Mouse (Mus musculus): Measurements from ENCODE around the gene Pptc7.

- TF ChIP-seq CTCF (IDR thresholded peaks at IDR 0.05; ENCODE audit: low read depth, low read length) (no peak), POLR2A (IDR thresholded peaks at IDR 0.05; ENCODE audit: borderline replicate concordance, low read depth, low read length) (no peak)
These were observed 44.5 kb upstream of the Pptc7 start for GRCm38 (mm10) chr5:122239618-122240017.

Data from bone marrow macrophage, adult 2 months (primary cell).